8 mouse cellular contexts compared by ENCODE assay signal in genomic region chr2:33177443-33178242, GRCm38 (mm10). TPM values are rescaled to one million over a fixed set of nuclear protein-coding genes. Genes with fewer than 3 reads are reported as not detected.
DNase-seq lines count a peak whose midpoint lies in the region; ATAC-seq lines count a peak whose summit lies in the region.

No protein-coding gene starts in this region.

- H3K9me3 ChIP-seq in limb, embryonic 12.5 days, result no peaks in the 10 kb centered on the region

- no peak overlapping the region for H3K4me3 ChIP-seq in limb, embryonic 12.5 days (replicated peaks)

- no peaks in the 10 kb centered on the region for H3K27me3 ChIP-seq in limb, embryonic 12.5 days

- peaks cover 58% of the 10 kb centered on the region for H3K4me1 ChIP-seq in limb, embryonic 12.5 days (replicated peaks)

- no peak overlapping the region for H3K4me2 ChIP-seq in limb, embryonic 12.5 days

- no peaks in the 10 kb centered on the region for H3K36me3 ChIP-seq in limb, embryonic 12.5 days

- WGBS in limb, embryonic 12.5 days, result 71% methylated on average over 12 of the region's 12 CpGs

- no peak overlapping the region for H3K9ac ChIP-seq in limb, embryonic 12.5 days (replicated peaks)

- DNase-seq in adrenal gland, postnatal 14 days, result peak; percentile 42
- DNase-seq in adrenal gland, postnatal 4 days (ENCODE audit: low spot score in 2 of 2), result no peak
- peak; percentile 27 for DNase-seq in urinary bladder, postnatal 25 days (ENCODE audit: low spot score)
- DNase-seq in urinary bladder, adult 18-20 months (ENCODE audit: low spot score in 2 of 2), result no peak
- DNase-seq in cerebellum, postnatal 25 days, result no peak
- DNase-seq in cerebellum, postnatal 4 days (ENCODE audit: low spot score in 2 of 2), result no peak
- no peak for DNase-seq in c-Kit-positive CD71-positive TER-119-positive erythroid progenitor cells, embryonic 14.5 days (ENCODE audit: low spot score)

- peak overlapping the region; percentile 96; the same call in 1 of the 2 replicates for H3K27ac ChIP-seq in limb, embryonic 12.5 days

- ATAC-seq in limb, embryonic 12.5 days (ENCODE audit: insufficient number of reproducible peaks, insufficient read depth, low FRiP score, low TSS enrichment, low read depth), result no peak

RNA-seq across cellular contexts. Expression of gene Angptl2, which starts 38.2 kb away (rescaled TPM):
- total RNA-seq in adrenal gland, postnatal 14 days (2021), result 35.6 and 36.8 TPM in 2 replicates
- 10 to 100 TPM; 41.9 to 51.7 TPM for total RNA-seq in adrenal gland, postnatal 4 days (2021)
- polyA plus RNA-seq in limb, embryonic 12.5 days (2016; fragmentation: Nextera tagmentation; extraction: Ambion mirVana), result 54.7 and 65.0 TPM in 2 replicates

RNA-seq across cellular contexts. Expression of gene Garnl3, which starts 46.2 kb away (rescaled TPM):
- total RNA-seq in adrenal gland, postnatal 14 days (2021), result 15.1 and 20.9 TPM in 2 replicates
- 10 to 100 TPM; 35.7 to 39.7 TPM for total RNA-seq in adrenal gland, postnatal 4 days (2021)
- 15.7 and 16.4 TPM in 2 replicates for polyA plus RNA-seq in limb, embryonic 12.5 days (2016; fragmentation: Nextera tagmentation; extraction: Ambion mirVana)

Comparison
In these comparisons a context has a peak if more than half of its experiments do, and no peak if none do; other contexts are left out.
1. DNase-seq: peak in adrenal gland, postnatal 14 days (single experiment) and urinary bladder, postnatal 25 days (single experiment); none in adrenal gland, postnatal 4 days (0 of 2), urinary bladder, adult 18-20 months (0 of 2), cerebellum, postnatal 25 days (0 of 2), cerebellum, postnatal 4 days (0 of 2) and c-Kit-positive CD71-positive TER-119-positive erythroid progenitor cells, embryonic 14.5 days (single experiment).